ENCODE assay signal across 10 mouse cellular contexts in the genomic region with DNA sequence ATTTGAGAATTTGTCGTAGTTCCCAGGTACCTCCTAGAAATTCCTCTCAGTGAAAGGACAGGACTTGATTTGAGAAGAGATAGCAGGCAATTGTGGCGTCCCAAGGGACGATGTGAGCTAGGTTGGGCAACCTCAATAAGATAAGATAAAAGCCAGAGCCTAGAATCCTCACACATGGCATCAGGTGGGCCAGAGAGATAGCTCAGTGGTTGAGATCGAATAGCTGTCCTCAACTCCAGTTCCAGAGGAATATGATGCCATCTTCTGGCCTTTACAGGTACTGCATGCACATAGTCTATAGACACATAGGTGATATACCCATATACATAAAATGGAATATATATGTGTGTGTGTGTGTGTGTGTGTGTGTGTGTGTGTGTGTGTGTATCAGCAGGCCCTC. TPM values are rescaled to one million over a fixed set of nuclear protein-coding genes. Genes with fewer than 3 reads are reported as not detected.
DNase-seq lines count a peak whose midpoint lies in the region; ATAC-seq lines count a peak whose summit lies in the region.
"Had no signal": no experiment of that assay in that cellular context is flagged by ENCODE, and none has a peak within 500 bp of the region (broad histone marks: within the 10 kb centered on the region; RNA-seq: fewer than 3 reads in every experiment).

No protein-coding gene starts in this region.

- H3K4me2 ChIP-seq in hindbrain, embryonic 14.5 days (replicated peaks) = no peak overlapping the region
- no peak overlapping the region for H3K4me2 ChIP-seq in hindbrain, embryonic 13.5 days
- H3K4me2 ChIP-seq: embryonic facial prominence, embryonic 13.5 days; limb, embryonic 12.5 days had no signal

- no peak overlapping the region for H3K4me3 ChIP-seq in hindbrain, embryonic 14.5 days (replicated peaks; ENCODE audit: low read length)
- no peak overlapping the region for H3K4me3 ChIP-seq in hindbrain, embryonic 13.5 days
- H3K4me3 ChIP-seq: embryonic facial prominence, embryonic 13.5 days; limb, embryonic 12.5 days had no signal

- peak; percentile 52 for DNase-seq in hindbrain, embryonic 14.5 days (ENCODE audit: low spot score)
- DNase-seq in urinary bladder, postnatal 14 days (ENCODE audit: low spot score) = peak; percentile 55
- no peak for DNase-seq in urinary bladder, postnatal 36 days (ENCODE audit: low spot score in 2 of 2)
- DNase-seq in embryo, embryonic 10 days (ENCODE audit: low spot score) = peak; percentile 70
- peak; percentile 48 for DNase-seq in lung, postnatal 25 days (ENCODE audit: low spot score)
- DNase-seq in ovary, postnatal 36 days (ENCODE audit: low spot score) = no peak
- DNase-seq in layer of hippocampus, adult 8-10 months (ENCODE audit: low spot score in 2 of 2) = no peak

- no peaks in the 10 kb centered on the region for H3K27me3 ChIP-seq in hindbrain, embryonic 14.5 days (ENCODE audit: control insufficient read depth, insufficient read depth, low read length)
- H3K27me3 ChIP-seq in hindbrain, embryonic 13.5 days = peaks cover 9% of the 10 kb centered on the region; the same call in 1 of the 2 replicates

- H3K27ac ChIP-seq in hindbrain, embryonic 14.5 days = no peak overlapping the region
- no peak overlapping the region for H3K27ac ChIP-seq in hindbrain, embryonic 13.5 days
- H3K27ac ChIP-seq: embryonic facial prominence, embryonic 13.5 days; limb, embryonic 12.5 days had no signal

- no peaks in the 10 kb centered on the region for H3K36me3 ChIP-seq in hindbrain, embryonic 14.5 days (replicated peaks; ENCODE audit: control insufficient read depth, insufficient read depth)
- H3K36me3 ChIP-seq in hindbrain, embryonic 13.5 days = no peaks in the 10 kb centered on the region
- H3K36me3 ChIP-seq: embryonic facial prominence, embryonic 13.5 days; limb, embryonic 12.5 days had no signal

- ATAC-seq in hindbrain, embryonic 14.5 days (ENCODE audit: low FRiP score) = no peak
- no peak for ATAC-seq in hindbrain, embryonic 13.5 days (ENCODE audit: low FRiP score)

- no peaks in the 10 kb centered on the region for H3K9me3 ChIP-seq in hindbrain, embryonic 14.5 days (ENCODE audit: control insufficient read depth, low read length)
- H3K9me3 ChIP-seq in hindbrain, embryonic 13.5 days = no peaks in the 10 kb centered on the region
- H3K9me3 ChIP-seq: embryonic facial prominence, embryonic 13.5 days; limb, embryonic 12.5 days had no signal

- 58% methylated on average over 4 of the region's 4 CpGs for WGBS in hindbrain, embryonic 14.5 days
- 63% methylated on average over 4 of the region's 4 CpGs for WGBS in hindbrain, embryonic 13.5 days

- no peaks in the 10 kb centered on the region for H3K4me1 ChIP-seq in hindbrain, embryonic 14.5 days (replicated peaks; ENCODE audit: control insufficient read depth, insufficient read depth, low read length)
- H3K4me1 ChIP-seq in hindbrain, embryonic 13.5 days (replicated peaks) = no peaks in the 10 kb centered on the region
- H3K4me1 ChIP-seq: embryonic facial prominence, embryonic 13.5 days; limb, embryonic 12.5 days had no signal

- no peak overlapping the region for H3K9ac ChIP-seq in hindbrain, embryonic 14.5 days
- H3K9ac ChIP-seq in hindbrain, embryonic 13.5 days = no peak overlapping the region
- H3K9ac ChIP-seq: embryonic facial prominence, embryonic 13.5 days; limb, embryonic 12.5 days had no signal

RNA-seq across cellular contexts. Expression of a gene that starts 2.0 kb away (rescaled TPM):
- polyA plus RNA-seq in hindbrain, embryonic 14.5 days (2014; fragmentation: Nextera tagmentation; extraction: Ambion mirVana) = 6.5 and 9.3 TPM in 2 replicates
- polyA plus RNA-seq in hindbrain, embryonic 13.5 days (2015; fragmentation: Nextera tagmentation; extraction: Ambion mirVana) = 4.8 and 11.5 TPM in 2 replicates
- 1 to 10 TPM in 3 of 4 experiments, under 1 TPM in 1; 0.72 to 2.5 (median 2.4) TPM for total RNA-seq in layer of hippocampus, adult 8-10 months (2022)

RNA-seq across cellular contexts. Expression of a gene that starts 16.8 kb away (rescaled TPM):
- 76.8 and 92.3 TPM in 2 replicates for polyA plus RNA-seq in hindbrain, embryonic 14.5 days (2014; fragmentation: Nextera tagmentation; extraction: Ambion mirVana)
- polyA plus RNA-seq in hindbrain, embryonic 13.5 days (2015; fragmentation: Nextera tagmentation; extraction: Ambion mirVana) = 56.5 and 56.6 TPM in 2 replicates
- 10 to 100 TPM; 42.4 to 47.6 (median 45.9) TPM for total RNA-seq in layer of hippocampus, adult 8-10 months (2022)

Comparison
In these comparisons a context has a peak if more than half of its experiments do, and no peak if none do; other contexts are left out.
1. DNase-seq: peak in hindbrain, embryonic 14.5 days (single experiment), urinary bladder, postnatal 14 days (single experiment), embryo, embryonic 10 days (single experiment) and lung, postnatal 25 days (single experiment); none in urinary bladder, postnatal 36 days (0 of 2), ovary, postnatal 36 days (single experiment) and layer of hippocampus, adult 8-10 months (0 of 2).